Mouse (Mus musculus): ENCODE results near the gene Mthfd1l.

- no peak for TF ChIP-seq EP300 (IDR thresholded peaks at IDR 0.05; ENCODE audit: insufficient read depth, low read depth, low read length)
- TF ChIP-seq CTCF (IDR thresholded peaks at IDR 0.05; ENCODE audit: low read depth, low read length) = no peak
Measured at GRCm38 (mm10) chr10:4044421-4044820, 71.5 kb downstream of the Mthfd1l start.
